Mouse (Mus musculus) lung, postnatal 14 days (tissue): Measurements from ENCODE around the gene Scgb2b20.
"Not testable (repeated sequence)": the region's sequence is repeated elsewhere in the genome, so short reads cannot be mapped to it uniquely, and the experiment has no call there.

Source experiments
- DNase-seq: peaks from one replicate; pipeline ENCODE4 v3.0.0; 2021

The Scgb2b20 gene

GRCm38 (mm10) chr7:33366222-33366621, at the start of gene Scgb2b20:
Gene Scgb2b20, minus strand, starts transcription at chr7:33366322.
- not testable (repeated sequence) for DNase-seq

- DNase-seq: not testable (repeated sequence)
Measured at GRCm38 (mm10) chr7:33409681-33410080, 43.6 kb upstream of the Scgb2b20 start.

- no peak for DNase-seq
Measured at GRCm38 (mm10) chr7:33401650-33402049, 35.5 kb upstream of the Scgb2b20 start.

- not testable (repeated sequence) for DNase-seq
Measured at GRCm38 (mm10) chr7:33399749-33400148, 33.6 kb upstream of the Scgb2b20 start.

- not testable (repeated sequence) for DNase-seq
Measured at GRCm38 (mm10) chr7:33372934-33373333, 6.8 kb upstream of the Scgb2b20 start, which contains the start of gene Scgb1b20. Gene Scgb1b20, plus strand, starts transcription at chr7:33373234.
